Mouse (Mus musculus): ENCODE measurements around the gene Galk1. TPM values are rescaled to one million over a fixed set of nuclear protein-coding genes. Genes with fewer than 3 reads are reported as not detected.

Gene Galk1
- polyA plus RNA-seq, 1 experiment from 2014 or later = 113 TPM

DNA sequence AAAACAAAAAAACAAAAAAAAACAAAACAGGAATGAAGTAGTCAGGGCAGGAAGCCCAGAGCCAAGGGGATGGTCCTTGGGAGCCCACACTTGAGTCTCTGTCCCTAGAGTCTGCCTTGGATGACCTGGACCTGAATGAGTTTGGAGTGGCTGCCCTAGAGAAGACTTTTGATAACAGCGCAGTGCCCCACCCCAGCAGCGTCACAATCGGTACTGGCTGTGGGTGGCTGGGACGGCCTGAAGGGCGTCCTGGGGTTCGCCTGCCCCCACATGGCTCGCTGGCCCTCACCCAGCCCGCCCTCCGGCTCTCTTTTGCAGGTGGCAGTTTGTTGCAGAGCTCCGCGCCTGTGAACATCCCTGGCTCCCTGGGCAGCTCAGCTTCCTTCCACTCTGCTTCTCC lies 43.4 kb upstream of the Galk1 start:
- ATAC-seq (replicated peaks; ENCODE audit: insufficient number of reproducible peaks, low FRiP score, low TSS enrichment, low read depth) (no peak), DNase-seq (ENCODE audit: low spot score) (no peak)
- Histone ChIP-seq H3K27ac (replicated peaks; ENCODE audit: low read depth, low read length) (no peak overlapping the region), H3K4me2 (ENCODE audit: low read depth, low read length) (no peak overlapping the region), H3K4me1 (ENCODE audit: control insufficient read depth, insufficient read depth, low read length) (no peaks in the 10 kb centered on the region), H3K9ac (replicated peaks; ENCODE audit: low read length) (no peak overlapping the region), H3K4me3 (ENCODE audit: low read depth, low read length) (no peak overlapping the region), H3K36me3 (replicated peaks; ENCODE audit: control insufficient read depth, insufficient read depth, low read depth, low read length) (peaks cover 28% of the 10 kb centered on the region), H3K27me3 (ENCODE audit: control insufficient read depth, insufficient read depth, low read length) (no peaks in the 10 kb centered on the region), H3K9me3 (replicated peaks; ENCODE audit: control insufficient read depth, low read length) (no peaks in the 10 kb centered on the region)
- WGBS = 94% methylated on average over 11 of the region's 11 CpGs

DNA sequence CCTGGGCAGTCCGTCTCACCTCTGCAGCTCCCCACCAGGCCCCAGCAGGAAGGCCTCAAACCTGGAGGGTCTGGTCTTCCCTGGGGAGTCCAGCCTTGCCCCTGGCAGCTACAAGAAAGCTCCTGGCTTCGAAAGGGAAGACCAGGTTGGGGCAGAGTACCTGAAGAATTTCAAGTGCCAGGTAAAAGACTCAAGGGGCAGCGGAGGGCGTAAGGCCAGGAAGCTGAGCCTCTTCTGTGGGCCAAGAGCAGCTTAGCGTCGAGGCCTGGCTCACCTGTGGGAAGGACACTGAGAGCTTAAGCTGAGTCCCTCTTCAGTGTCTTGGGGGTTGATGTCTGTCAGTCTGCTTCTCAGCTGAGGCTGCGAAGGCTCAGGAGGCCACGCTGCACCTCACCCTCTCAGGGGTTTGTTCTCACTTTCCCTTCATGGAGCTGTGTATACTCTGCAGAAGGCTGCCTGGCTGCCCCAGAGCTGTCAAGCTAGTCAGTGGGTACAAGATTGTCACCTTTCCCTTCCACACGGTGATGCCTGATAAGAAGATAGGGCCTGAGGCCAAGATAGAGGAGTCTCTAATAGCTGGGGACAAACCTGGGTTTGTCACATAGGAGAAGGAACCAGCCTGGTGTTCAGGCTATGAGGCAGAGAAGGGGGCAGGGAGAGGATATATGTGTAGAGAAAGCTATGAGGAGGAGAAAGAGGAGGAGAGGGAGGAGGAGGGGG lies 41.2 kb upstream of the Galk1 start:
- peaks cover 33% of the 10 kb centered on the region for H3K36me3 ChIP-seq (replicated peaks; ENCODE audit: control insufficient read depth, insufficient read depth, low read depth, low read length)
- no peaks in the 10 kb centered on the region for H3K4me1 ChIP-seq (ENCODE audit: control insufficient read depth, insufficient read depth, low read length)
- H3K9me3 ChIP-seq (replicated peaks; ENCODE audit: control insufficient read depth, low read length) = no peaks in the 10 kb centered on the region
- H3K4me2 ChIP-seq (ENCODE audit: low read depth, low read length) = no peak overlapping the region
- no peak for ATAC-seq (replicated peaks; ENCODE audit: insufficient number of reproducible peaks, low FRiP score, low TSS enrichment, low read depth)
- H3K9ac ChIP-seq (replicated peaks; ENCODE audit: low read length) = no peak overlapping the region
- H3K27ac ChIP-seq (replicated peaks; ENCODE audit: low read depth, low read length) = no peak overlapping the region
- no peak for DNase-seq (ENCODE audit: low spot score)
- H3K4me3 ChIP-seq (ENCODE audit: low read depth, low read length) = no peak overlapping the region
- WGBS = 93% methylated on average over 9 of the region's 9 CpGs
- no peaks in the 10 kb centered on the region for H3K27me3 ChIP-seq (ENCODE audit: control insufficient read depth, insufficient read depth, low read length)

DNA sequence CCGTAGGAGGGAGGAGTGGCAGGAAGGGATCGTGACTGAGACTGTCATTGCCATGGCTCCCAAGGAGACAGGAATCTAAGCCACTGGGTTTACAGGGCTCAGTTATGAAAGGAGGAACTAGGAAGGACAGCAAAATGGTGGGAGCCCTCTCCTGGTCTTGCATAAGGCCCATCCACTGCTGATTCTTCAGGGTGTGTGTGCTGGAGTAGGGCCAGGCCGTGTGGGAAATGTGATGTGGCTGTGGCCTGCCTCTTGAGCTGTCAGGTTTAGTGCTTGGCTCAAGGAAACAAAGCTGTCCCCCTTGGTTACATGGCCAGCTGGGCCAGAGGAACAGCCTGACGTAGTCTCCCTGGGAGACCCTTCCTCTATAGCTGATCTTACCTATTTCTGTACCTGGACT lies 37.7 kb upstream of the Galk1 start:
- Histone ChIP-seq H3K9ac (replicated peaks; ENCODE audit: low read length) (no peak overlapping the region), H3K36me3 (replicated peaks; ENCODE audit: control insufficient read depth, insufficient read depth, low read depth, low read length) (peaks cover 23% of the 10 kb centered on the region), H3K27ac (replicated peaks; ENCODE audit: low read depth, low read length) (no peak overlapping the region), H3K4me1 (ENCODE audit: control insufficient read depth, insufficient read depth, low read length) (no peaks in the 10 kb centered on the region), H3K27me3 (ENCODE audit: control insufficient read depth, insufficient read depth, low read length) (no peaks in the 10 kb centered on the region), H3K4me3 (ENCODE audit: low read depth, low read length) (no peak overlapping the region), H3K9me3 (replicated peaks; ENCODE audit: control insufficient read depth, low read length) (no peaks in the 10 kb centered on the region), H3K4me2 (ENCODE audit: low read depth, low read length) (no peak overlapping the region)
- WGBS = 83% methylated on average over 4 of the region's 4 CpGs
- ATAC-seq (replicated peaks; ENCODE audit: insufficient number of reproducible peaks, low FRiP score, low TSS enrichment, low read depth) = no peak
- no peak for DNase-seq (ENCODE audit: low spot score)

- Histone ChIP-seq H3K36me3 (replicated peaks; ENCODE audit: control insufficient read depth, insufficient read depth, low read depth, low read length) (peaks cover 23% of the 10 kb centered on the region), H3K27me3 (ENCODE audit: control insufficient read depth, insufficient read depth, low read length) (no peaks in the 10 kb centered on the region), H3K9ac (replicated peaks; ENCODE audit: low read length) (no peak overlapping the region), H3K4me1 (ENCODE audit: control insufficient read depth, insufficient read depth, low read length) (no peaks in the 10 kb centered on the region), H3K27ac (replicated peaks; ENCODE audit: low read depth, low read length) (no peak overlapping the region), H3K9me3 (replicated peaks; ENCODE audit: control insufficient read depth, low read length) (no peaks in the 10 kb centered on the region), H3K4me2 (ENCODE audit: low read depth, low read length) (no peak overlapping the region), H3K4me3 (ENCODE audit: low read depth, low read length) (no peak overlapping the region)
- DNase-seq (ENCODE audit: low spot score) (no peak), ATAC-seq (replicated peaks; ENCODE audit: insufficient number of reproducible peaks, low FRiP score, low TSS enrichment, low read depth) (no peak)
- 80% methylated on average over 2 of the region's 2 CpGs for WGBS
These were observed 37.1 kb upstream of the Galk1 start for GRCm38 (mm10) chr11:116049610-116050009.

- Histone ChIP-seq H3K9me3 (replicated peaks; ENCODE audit: control insufficient read depth, low read length) (no peaks in the 10 kb centered on the region), H3K27ac (replicated peaks; ENCODE audit: low read depth, low read length) (no peak overlapping the region), H3K4me1 (ENCODE audit: control insufficient read depth, insufficient read depth, low read length) (no peaks in the 10 kb centered on the region), H3K27me3 (ENCODE audit: control insufficient read depth, insufficient read depth, low read length) (no peaks in the 10 kb centered on the region), H3K9ac (replicated peaks; ENCODE audit: low read length) (no peak overlapping the region), H3K4me2 (ENCODE audit: low read depth, low read length) (no peak overlapping the region), H3K36me3 (replicated peaks; ENCODE audit: control insufficient read depth, insufficient read depth, low read depth, low read length) (peaks cover 22% of the 10 kb centered on the region), H3K4me3 (ENCODE audit: low read depth, low read length) (no peak overlapping the region)
- 96% methylated on average over 6 of the region's 6 CpGs for whole genome bisulfite sequencing
- ATAC-seq (replicated peaks; ENCODE audit: insufficient number of reproducible peaks, low FRiP score, low TSS enrichment, low read depth) = no peak
- DNase-seq (ENCODE audit: low spot score) = no peak
These were observed 32.7 kb upstream of the Galk1 start for GRCm38 (mm10) chr11:116045173-116045572.

DNA sequence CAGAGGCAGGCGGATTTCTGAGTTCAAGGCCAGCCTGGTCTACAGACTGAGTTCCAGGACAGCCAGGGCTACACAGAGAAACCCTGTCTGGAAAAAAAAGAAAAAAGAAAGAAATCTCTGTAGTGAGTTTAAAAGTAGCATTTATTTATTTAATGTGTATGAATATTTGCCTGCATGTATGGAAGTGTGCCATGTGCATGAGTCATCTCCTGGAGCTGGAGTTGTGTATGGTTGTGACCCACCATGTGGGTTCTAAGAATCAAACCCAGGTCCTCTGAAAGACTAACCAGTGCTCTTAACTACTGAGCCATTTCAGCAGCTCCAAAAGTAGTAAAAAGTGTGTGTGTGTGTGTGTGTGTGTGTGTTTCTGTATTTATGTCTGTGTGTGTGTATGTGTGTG lies 30.8 kb upstream of the Galk1 start:
- no peak overlapping the region for H3K9ac ChIP-seq (replicated peaks; ENCODE audit: low read length)
- no peak overlapping the region for H3K4me3 ChIP-seq (ENCODE audit: low read depth, low read length)
- H3K4me2 ChIP-seq (ENCODE audit: low read depth, low read length) = no peak overlapping the region
- ATAC-seq (replicated peaks; ENCODE audit: insufficient number of reproducible peaks, low FRiP score, low TSS enrichment, low read depth) (no peak), DNase-seq (ENCODE audit: low spot score) (no peak)
- H3K36me3 ChIP-seq (replicated peaks; ENCODE audit: control insufficient read depth, insufficient read depth, low read depth, low read length) = peaks cover 18% of the 10 kb centered on the region
- no peaks in the 10 kb centered on the region for H3K27me3 ChIP-seq (ENCODE audit: control insufficient read depth, insufficient read depth, low read length)
- no peak overlapping the region for H3K27ac ChIP-seq (replicated peaks; ENCODE audit: low read depth, low read length)
- WGBS = 96% methylated on average over 1 of the region's 1 CpGs
- H3K9me3 ChIP-seq (replicated peaks; ENCODE audit: control insufficient read depth, low read length) = no peaks in the 10 kb centered on the region
- no peaks in the 10 kb centered on the region for H3K4me1 ChIP-seq (ENCODE audit: control insufficient read depth, insufficient read depth, low read length)

- Histone ChIP-seq H3K4me3 (ENCODE audit: low read depth, low read length) (no peak overlapping the region), H3K27me3 (ENCODE audit: control insufficient read depth, insufficient read depth, low read length) (no peaks in the 10 kb centered on the region), H3K36me3 (replicated peaks; ENCODE audit: control insufficient read depth, insufficient read depth, low read depth, low read length) (peaks cover 15% of the 10 kb centered on the region), H3K27ac (replicated peaks; ENCODE audit: low read depth, low read length) (no peak overlapping the region), H3K9ac (replicated peaks; ENCODE audit: low read length) (no peak overlapping the region), H3K9me3 (replicated peaks; ENCODE audit: control insufficient read depth, low read length) (no peaks in the 10 kb centered on the region), H3K4me2 (ENCODE audit: low read depth, low read length) (no peak overlapping the region), H3K4me1 (ENCODE audit: control insufficient read depth, insufficient read depth, low read length) (no peaks in the 10 kb centered on the region)
- DNase-seq (ENCODE audit: low spot score) (no peak), ATAC-seq (replicated peaks; ENCODE audit: insufficient number of reproducible peaks, low FRiP score, low TSS enrichment, low read depth) (no peak)
- 92% methylated on average over 5 of the region's 5 CpGs for WGBS
These were observed 30.0 kb upstream of the Galk1 start for GRCm38 (mm10) chr11:116042372-116043138.

DNA sequence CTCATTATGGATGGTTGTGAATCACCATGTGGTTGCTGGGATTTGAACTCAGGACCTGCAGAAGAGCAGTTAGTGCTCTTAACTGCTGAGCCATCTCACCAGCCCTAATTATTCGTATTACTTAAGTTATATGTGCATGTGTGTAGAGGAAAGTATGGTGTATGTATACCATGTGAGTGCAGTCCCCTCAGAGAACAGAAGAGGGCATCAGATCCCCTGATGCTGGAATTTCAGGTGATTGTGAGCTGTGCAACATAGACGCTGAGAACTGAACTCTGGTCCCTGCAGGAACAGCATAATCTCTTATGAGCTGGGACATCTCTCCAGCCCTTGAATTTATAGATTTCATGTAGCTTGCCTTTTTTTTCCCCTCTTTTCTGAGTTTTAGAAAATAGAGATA lies 29.3 kb upstream of the Galk1 start:
- 98% methylated on average over 2 of the region's 2 CpGs for WGBS
- Histone ChIP-seq H3K4me2 (ENCODE audit: low read depth, low read length) (no peak overlapping the region), H3K9me3 (replicated peaks; ENCODE audit: control insufficient read depth, low read length) (no peaks in the 10 kb centered on the region), H3K9ac (replicated peaks; ENCODE audit: low read length) (no peak overlapping the region), H3K27me3 (ENCODE audit: control insufficient read depth, insufficient read depth, low read length) (no peaks in the 10 kb centered on the region), H3K36me3 (replicated peaks; ENCODE audit: control insufficient read depth, insufficient read depth, low read depth, low read length) (peaks cover 15% of the 10 kb centered on the region), H3K27ac (replicated peaks; ENCODE audit: low read depth, low read length) (no peak overlapping the region), H3K4me3 (ENCODE audit: low read depth, low read length) (no peak overlapping the region), H3K4me1 (ENCODE audit: control insufficient read depth, insufficient read depth, low read length) (no peaks in the 10 kb centered on the region)
- no peak for ATAC-seq (replicated peaks; ENCODE audit: insufficient number of reproducible peaks, low FRiP score, low TSS enrichment, low read depth)
- DNase-seq (ENCODE audit: low spot score) = no peak
